Mouse (Mus musculus): ENCODE data around the gene Calr3. TPM values are rescaled to one million over a fixed set of nuclear protein-coding genes. Genes with fewer than 3 reads are reported as not detected.

Calr3 gene
- polyA plus RNA-seq (2014; fragmentation: Nextera tagmentation; extraction: Ambion mirVana), result 0.59 and 1.3 TPM in 2 replicates

DNA sequence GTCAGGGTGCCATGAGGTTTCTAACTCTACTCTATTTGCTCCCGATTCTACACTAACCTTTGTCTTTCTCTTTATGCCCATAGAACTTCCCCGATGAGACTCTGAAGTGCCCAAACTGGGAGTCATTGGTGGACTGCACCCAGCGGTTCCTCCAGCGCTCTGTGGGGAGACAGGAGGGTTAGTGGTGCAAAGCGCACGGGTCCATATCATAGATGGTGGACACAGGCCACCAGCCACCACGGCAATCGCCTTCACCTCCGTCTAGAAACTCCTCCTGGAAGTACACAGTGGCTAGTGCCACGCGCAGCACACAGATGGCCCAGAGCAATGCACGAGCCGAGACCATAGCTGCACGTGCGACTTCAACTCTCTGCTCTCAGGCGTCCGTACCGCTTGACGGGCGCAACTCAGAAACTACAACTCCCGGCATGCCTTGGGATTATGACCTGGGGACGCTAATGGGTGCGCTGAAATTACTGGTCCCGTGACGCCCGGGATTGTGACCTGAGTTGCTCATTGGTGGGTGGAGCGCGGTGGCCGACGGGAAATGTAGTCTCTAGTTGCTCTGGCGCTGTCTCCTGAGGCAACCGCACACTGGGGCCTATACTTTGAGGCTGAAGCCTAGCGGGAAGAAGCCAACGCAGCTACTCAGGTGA lies at the start of gene Calr3, which contains the start of gene 1700030K09Rik:
Gene Calr3 (minus strand): TSS at position 533 of the 656 bp plus-strand sequence.
Gene 1700030K09Rik (plus strand): TSS at position 543 of the 656 bp plus-strand sequence.
- Histone ChIP-seq H3K27ac (ENCODE audit: low read depth, low read length) (no peak within 1 kb of the TSS), H3K9me3 (ENCODE audit: control insufficient read depth, low read length) (no peaks in the 10 kb centered on the region), H3K36me3 (ENCODE audit: control insufficient read depth, insufficient read depth, low read length) (no peaks in the 10 kb centered on the region), H3K4me1 (ENCODE audit: control insufficient read depth, insufficient read depth, low read length) (peaks cover 5% of the 10 kb centered on the region; the same call in 1 of the 2 replicates), H3K27me3 (ENCODE audit: control insufficient read depth, insufficient read depth, low read length) (no peaks in the 10 kb centered on the region), H3K4me2 (ENCODE audit: low read depth, low read length) (peak within 1 kb of the TSS; percentile 60), H3K4me3 (ENCODE audit: low read depth, low read length) (peak within 1 kb of the TSS; percentile 35), H3K9ac (replicated peaks; ENCODE audit: low read depth, low read length) (peak within 1 kb of the TSS; percentile 53)
- ATAC-seq (ENCODE audit: low read depth), result peak; percentile 99
- 3% methylated on average over 34 of the region's 34 CpGs for WGBS

DNA sequence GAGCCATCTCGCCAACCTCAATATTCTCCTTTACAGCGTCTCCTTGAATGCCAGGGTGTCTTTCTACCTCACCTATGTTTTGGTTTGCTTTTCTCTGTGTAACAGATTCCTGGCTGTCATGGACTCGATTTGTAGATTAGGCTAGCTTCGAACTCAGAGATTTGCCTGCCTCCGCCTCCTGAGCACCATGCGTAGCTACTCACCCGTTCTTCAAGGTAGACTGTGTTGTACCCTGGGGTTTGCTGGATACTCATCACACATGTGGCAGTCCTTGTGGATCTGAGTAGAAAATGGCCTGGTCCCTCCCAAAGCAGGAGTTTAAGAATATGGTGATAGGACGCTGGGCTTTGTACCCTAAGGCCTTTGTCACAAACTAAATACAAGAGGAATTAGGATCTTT lies 49.7 kb upstream of the Calr3 start:
- H3K27me3 ChIP-seq (ENCODE audit: control insufficient read depth, insufficient read depth, low read length), result no peaks in the 10 kb centered on the region; the same call in 1 of the 2 replicates
- H3K4me3 ChIP-seq (ENCODE audit: low read depth, low read length), result peak overlapping the region; percentile 83
- H3K9ac ChIP-seq (replicated peaks; ENCODE audit: low read depth, low read length), result peak overlapping the region; percentile 46
- 18% methylated on average over 8 of the region's 8 CpGs for WGBS
- peak overlapping the region; percentile 92 for H3K4me2 ChIP-seq (ENCODE audit: low read depth, low read length)
- no peaks in the 10 kb centered on the region for H3K9me3 ChIP-seq (ENCODE audit: control insufficient read depth, low read length)
- H3K27ac ChIP-seq (ENCODE audit: low read depth, low read length), result 0 out of 2 replicates have a peak overlapping the region, but pooled peaks have one; percentile 75
- H3K4me1 ChIP-seq (ENCODE audit: control insufficient read depth, insufficient read depth, low read length), result peaks cover 20% of the 10 kb centered on the region
- no peak for ATAC-seq (ENCODE audit: low read depth)
- peaks cover 18% of the 10 kb centered on the region for H3K36me3 ChIP-seq (ENCODE audit: control insufficient read depth, insufficient read depth, low read length)

DNA sequence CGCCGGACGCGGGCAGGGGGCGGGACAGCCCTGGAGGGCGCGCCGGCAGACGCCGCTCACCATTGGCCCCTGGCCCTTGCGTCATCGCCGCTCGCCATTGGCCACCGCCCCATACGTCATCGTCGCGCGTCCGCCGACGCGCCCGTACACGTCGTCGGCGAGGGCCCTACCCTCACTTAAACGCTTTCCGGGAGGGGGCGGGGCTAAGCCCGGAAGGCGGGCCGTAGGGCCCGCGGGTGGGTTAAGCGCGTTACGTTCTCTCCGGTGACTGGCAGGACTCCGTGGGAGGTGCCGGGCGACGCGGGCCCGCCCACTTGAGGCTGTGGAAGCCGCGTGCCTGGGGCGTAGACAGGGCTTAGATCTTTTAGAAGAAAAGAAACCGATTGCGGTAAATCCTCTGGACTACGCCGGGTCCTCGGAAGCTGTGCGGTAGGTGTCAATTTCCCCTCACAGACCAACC lies 49.0 kb upstream of the Calr3 start:
- ATAC-seq (ENCODE audit: low read depth), result peak; percentile 96
- peak overlapping the region; percentile 76 for H3K9ac ChIP-seq (replicated peaks; ENCODE audit: low read depth, low read length)
- H3K36me3 ChIP-seq (ENCODE audit: control insufficient read depth, insufficient read depth, low read length), result peaks cover 18% of the 10 kb centered on the region
- peaks cover 20% of the 10 kb centered on the region for H3K4me1 ChIP-seq (ENCODE audit: control insufficient read depth, insufficient read depth, low read length)
- peak overlapping the region; percentile 82 for H3K27ac ChIP-seq (ENCODE audit: low read depth, low read length)
- peak overlapping the region; percentile 92 for H3K4me2 ChIP-seq (ENCODE audit: low read depth, low read length)
- no peaks in the 10 kb centered on the region for H3K9me3 ChIP-seq (ENCODE audit: control insufficient read depth, low read length)
- no peaks in the 10 kb centered on the region; the same call in 1 of the 2 replicates for H3K27me3 ChIP-seq (ENCODE audit: control insufficient read depth, insufficient read depth, low read length)
- WGBS, result under 1% methylated on average over 49 of the region's 56 CpGs
- H3K4me3 ChIP-seq (ENCODE audit: low read depth, low read length), result peak overlapping the region; percentile 83

DNA sequence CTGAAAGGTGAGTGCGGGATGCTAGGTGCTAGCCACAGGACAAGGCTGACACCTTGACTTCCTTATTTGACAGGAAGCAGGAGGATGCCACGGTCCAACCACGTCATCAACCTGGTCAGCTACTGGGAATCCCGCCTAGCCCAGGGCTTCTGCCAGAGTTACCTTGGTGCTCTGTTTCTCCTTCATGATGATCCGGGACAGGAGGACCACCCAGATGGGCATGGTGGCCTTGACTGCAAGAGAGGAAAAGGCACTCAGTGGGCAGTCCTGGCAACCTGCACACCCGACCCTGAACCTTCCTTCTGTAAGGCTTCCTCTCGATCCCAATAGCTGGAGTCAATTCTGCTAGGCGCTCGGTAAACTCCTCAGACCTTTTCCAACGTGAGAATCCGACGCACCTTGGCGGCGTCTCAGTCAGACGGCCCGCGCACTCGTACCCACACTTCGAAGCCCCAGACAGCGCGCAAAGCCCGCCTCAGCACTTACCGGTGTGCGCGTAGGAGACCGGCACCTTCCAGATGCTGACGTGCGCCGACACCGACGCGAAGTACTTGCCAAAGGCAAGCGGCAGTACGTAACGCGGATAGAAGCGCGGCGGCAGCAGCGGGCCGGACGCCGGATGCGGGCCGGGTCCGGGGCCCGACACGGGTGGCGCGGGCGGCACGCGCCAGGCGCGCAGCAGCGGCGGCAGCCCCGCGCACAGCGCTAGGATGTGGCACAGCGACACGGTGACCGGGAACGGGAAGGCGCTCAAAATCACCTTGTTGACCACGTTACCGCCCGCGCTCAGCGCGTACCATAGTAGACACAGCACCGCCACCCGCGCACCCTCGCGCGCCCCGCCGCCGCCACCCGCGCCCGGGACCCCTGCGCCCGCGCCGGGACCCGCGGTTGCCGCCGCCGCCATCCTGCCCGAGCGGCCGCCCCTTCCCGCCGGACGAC lies 48.3 kb upstream of the Calr3 start, which contains the start of gene Slc35e1:
Gene Slc35e1 (minus strand): TSS at position 935 of the 942 bp plus-strand sequence.
- peak within 1 kb of the TSS; percentile 92 for H3K4me2 ChIP-seq (ENCODE audit: low read depth, low read length)
- H3K27me3 ChIP-seq (ENCODE audit: control insufficient read depth, insufficient read depth, low read length), result no peaks in the 10 kb centered on the region; the same call in 1 of the 2 replicates
- H3K4me3 ChIP-seq (ENCODE audit: low read depth, low read length), result peak within 1 kb of the TSS; percentile 83
- H3K4me1 ChIP-seq (ENCODE audit: control insufficient read depth, insufficient read depth, low read length), result peaks cover 20% of the 10 kb centered on the region
- no peaks in the 10 kb centered on the region for H3K9me3 ChIP-seq (ENCODE audit: control insufficient read depth, low read length)
- peak; percentile 72 for ATAC-seq (ENCODE audit: low read depth)
- peak within 1 kb of the TSS; percentile 82 for H3K27ac ChIP-seq (ENCODE audit: low read depth, low read length)
- H3K36me3 ChIP-seq (ENCODE audit: control insufficient read depth, insufficient read depth, low read length), result peaks cover 18% of the 10 kb centered on the region
- WGBS, result under 1% methylated on average over 59 of the region's 98 CpGs
- H3K9ac ChIP-seq (replicated peaks; ENCODE audit: low read depth, low read length), result peak within 1 kb of the TSS; percentile 76

DNA sequence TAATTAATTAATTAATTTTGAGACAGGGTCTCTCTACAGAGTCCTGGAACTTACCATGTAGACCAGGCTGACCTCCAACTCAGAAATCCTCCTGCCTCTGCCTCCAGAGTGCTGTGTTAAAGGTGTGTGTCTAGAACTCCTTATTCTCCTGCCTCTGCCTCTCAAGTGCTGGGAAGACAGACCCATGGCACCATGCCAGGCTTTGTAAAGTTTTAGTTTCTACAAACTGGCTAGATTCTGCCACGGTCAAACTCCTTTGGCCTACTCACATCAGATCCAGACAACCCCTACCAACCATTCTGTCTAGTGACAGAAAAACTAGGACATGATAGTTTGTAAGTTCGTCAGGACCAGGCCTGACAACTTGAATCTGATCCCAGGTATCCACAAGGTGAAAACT lies 47.3 kb upstream of the Calr3 start:
- Histone ChIP-seq H3K27me3 (ENCODE audit: control insufficient read depth, insufficient read depth, low read length) (no peaks in the 10 kb centered on the region; the same call in 1 of the 2 replicates), H3K4me3 (ENCODE audit: low read depth, low read length) (peak overlapping the region; percentile 83; the same call in 1 of the 2 replicates), H3K9ac (replicated peaks; ENCODE audit: low read depth, low read length) (no peak overlapping the region; the same call in 1 of the 2 replicates), H3K9me3 (ENCODE audit: control insufficient read depth, low read length) (no peaks in the 10 kb centered on the region), H3K27ac (ENCODE audit: low read depth, low read length) (no peak overlapping the region), H3K36me3 (ENCODE audit: control insufficient read depth, insufficient read depth, low read length) (peaks cover 9% of the 10 kb centered on the region), H3K4me1 (ENCODE audit: control insufficient read depth, insufficient read depth, low read length) (peaks cover 20% of the 10 kb centered on the region), H3K4me2 (ENCODE audit: low read depth, low read length) (peak overlapping the region; percentile 92; the same call in 1 of the 2 replicates)
- ATAC-seq (ENCODE audit: low read depth), result no peak
- WGBS, result 89% methylated on average over 2 of the region's 2 CpGs

DNA sequence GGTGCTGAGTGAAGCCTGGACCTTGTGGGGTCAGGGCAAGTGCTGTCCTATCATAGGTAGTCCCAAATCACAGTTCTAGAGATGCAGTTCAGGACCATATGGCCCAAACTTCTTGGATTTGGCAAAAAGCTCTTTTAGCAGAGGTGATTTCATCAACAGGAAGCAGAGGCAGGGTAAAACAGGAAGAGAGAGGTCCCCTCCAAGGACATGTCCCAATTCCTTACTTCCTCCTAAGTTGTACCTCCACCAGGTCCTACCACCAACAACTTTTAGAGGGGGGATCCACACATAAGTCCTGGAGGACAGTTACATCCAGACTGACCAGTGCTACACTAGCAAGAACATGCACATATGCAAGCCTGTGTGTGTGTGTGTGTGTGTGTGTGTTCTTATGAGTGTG lies 43.3 kb upstream of the Calr3 start:
- ATAC-seq (ENCODE audit: low read depth), result no peak
- Histone ChIP-seq H3K9me3 (ENCODE audit: control insufficient read depth, low read length) (no peaks in the 10 kb centered on the region), H3K27ac (ENCODE audit: low read depth, low read length) (no peak overlapping the region), H3K36me3 (ENCODE audit: control insufficient read depth, insufficient read depth, low read length) (peaks cover 16% of the 10 kb centered on the region), H3K9ac (replicated peaks; ENCODE audit: low read depth, low read length) (no peak overlapping the region), H3K4me1 (ENCODE audit: control insufficient read depth, insufficient read depth, low read length) (peaks cover 10% of the 10 kb centered on the region), H3K27me3 (ENCODE audit: control insufficient read depth, insufficient read depth, low read length) (no peaks in the 10 kb centered on the region; the same call in 1 of the 2 replicates), H3K4me3 (ENCODE audit: low read depth, low read length) (no peak overlapping the region), H3K4me2 (ENCODE audit: low read depth, low read length) (no peak overlapping the region)

DNA sequence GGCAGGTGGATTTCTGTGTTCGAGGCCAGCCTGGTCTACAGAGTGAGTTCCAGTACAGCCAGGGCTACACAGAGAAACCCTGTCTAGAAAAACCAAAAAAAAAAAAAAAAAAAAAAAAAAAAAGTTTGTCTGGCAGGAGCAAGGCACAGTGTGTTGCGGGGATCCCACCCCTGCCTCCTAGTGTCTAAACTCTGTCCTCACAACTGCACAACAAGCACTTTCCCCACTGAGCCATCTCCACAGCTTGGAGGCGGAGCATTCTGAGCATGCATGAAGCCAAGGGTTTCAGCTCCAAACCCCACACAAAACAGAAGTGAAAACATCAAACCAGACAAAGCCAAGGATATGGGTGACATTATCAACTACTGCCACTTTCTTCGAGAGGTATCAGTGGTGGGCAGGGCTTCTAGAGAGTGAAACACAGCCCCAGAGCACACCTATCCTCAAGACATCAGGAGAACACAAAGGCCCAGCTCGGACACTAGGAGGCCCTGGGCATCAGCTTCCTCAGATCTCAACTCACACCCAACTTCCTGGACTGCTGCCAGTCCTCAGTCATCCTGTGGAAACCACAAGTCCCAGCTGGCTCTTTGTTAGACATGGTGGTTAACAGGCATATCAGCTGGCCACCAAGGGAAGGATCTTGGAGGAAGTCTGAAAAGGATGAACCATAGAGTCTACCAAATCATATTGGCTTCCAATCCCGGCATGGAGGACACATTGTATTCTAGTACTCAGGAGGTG lies 42.0 kb upstream of the Calr3 start:
- Histone ChIP-seq H3K4me1 (ENCODE audit: control insufficient read depth, insufficient read depth, low read length) (no peaks in the 10 kb centered on the region), H3K9me3 (ENCODE audit: control insufficient read depth, low read length) (no peaks in the 10 kb centered on the region), H3K4me3 (ENCODE audit: low read depth, low read length) (no peak overlapping the region), H3K36me3 (ENCODE audit: control insufficient read depth, insufficient read depth, low read length) (peaks cover 16% of the 10 kb centered on the region), H3K4me2 (ENCODE audit: low read depth, low read length) (no peak overlapping the region), H3K9ac (replicated peaks; ENCODE audit: low read depth, low read length) (no peak overlapping the region), H3K27me3 (ENCODE audit: control insufficient read depth, insufficient read depth, low read length) (no peaks in the 10 kb centered on the region), H3K27ac (ENCODE audit: low read depth, low read length) (no peak overlapping the region)
- no peak for ATAC-seq (ENCODE audit: low read depth)
- WGBS, result 87% methylated on average over 6 of the region's 6 CpGs

DNA sequence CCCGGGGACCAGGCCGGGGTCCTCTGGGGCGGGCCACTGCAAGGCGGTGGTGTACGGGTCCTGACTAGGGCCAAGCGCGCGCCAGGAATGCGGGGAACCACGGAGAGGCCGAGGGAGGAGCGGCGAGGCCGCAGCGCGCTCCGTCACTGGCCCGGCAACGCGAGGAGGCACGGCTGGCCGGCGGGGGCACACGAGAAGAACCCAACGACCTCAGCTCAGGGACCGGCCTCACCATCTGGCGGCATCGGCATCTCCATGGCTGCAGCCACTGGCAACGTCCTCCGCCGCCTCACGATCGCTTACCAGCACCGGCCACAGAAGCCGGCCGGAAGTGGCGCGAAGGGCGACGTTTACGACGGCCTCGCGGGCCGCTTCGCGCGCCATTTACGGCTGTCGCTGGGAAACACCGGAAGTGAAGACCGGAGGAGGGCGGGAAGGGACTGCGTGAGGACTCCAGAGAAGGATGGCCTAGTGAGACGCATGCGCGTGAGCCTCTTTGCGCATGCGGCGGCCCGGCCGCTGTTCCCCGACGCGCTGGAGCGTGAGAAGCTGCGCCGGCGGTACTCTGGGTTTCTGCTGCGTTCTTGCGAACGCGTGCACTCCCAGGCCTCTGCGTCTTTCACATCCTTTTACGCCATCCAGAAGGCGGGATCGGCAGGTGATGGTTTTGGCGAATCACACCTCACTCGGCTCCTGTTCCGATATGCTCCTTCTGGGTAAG lies 31.3 kb upstream of the Calr3 start, which contains the start of gene Cherp:
Gene Cherp (minus strand): TSS at position 401 of the 721 bp plus-strand sequence.
- peak within 1 kb of the TSS; percentile 69 for H3K9ac ChIP-seq (replicated peaks; ENCODE audit: low read depth, low read length)

More for the DNA sequence above, 31.3 kb upstream of the Calr3 start, which contains the start of gene Cherp:
- peak within 1 kb of the TSS; percentile 80 for H3K27ac ChIP-seq (ENCODE audit: low read depth, low read length)
- H3K36me3 ChIP-seq (ENCODE audit: control insufficient read depth, insufficient read depth, low read length), result peaks cover 30% of the 10 kb centered on the region
- ATAC-seq (ENCODE audit: low read depth), result peak; percentile 97
- peaks cover 13% of the 10 kb centered on the region for H3K4me1 ChIP-seq (ENCODE audit: control insufficient read depth, insufficient read depth, low read length)
- WGBS, result under 1% methylated on average over 80 of the region's 80 CpGs
- H3K4me2 ChIP-seq (ENCODE audit: low read depth, low read length), result peak within 1 kb of the TSS; percentile 92
- no peaks in the 10 kb centered on the region for H3K9me3 ChIP-seq (ENCODE audit: control insufficient read depth, low read length)
- peak within 1 kb of the TSS; percentile 62 for H3K4me3 ChIP-seq (ENCODE audit: low read depth, low read length)
- H3K27me3 ChIP-seq (ENCODE audit: control insufficient read depth, insufficient read depth, low read length), result no peaks in the 10 kb centered on the region
